Mouse (Mus musculus) intestine, embryonic 14.5 days (tissue): ENCODE data around the gene Zpbp2. TPM values are rescaled to one million over a fixed set of nuclear protein-coding genes. Genes with fewer than 3 reads are reported as not detected.
"Not testable (repeated sequence)": the region's sequence is repeated elsewhere in the genome, so short reads cannot be mapped to it uniquely, and the experiment has no call there.

Experiments
- ATAC-seq: fragments of 200-750 bp; cut with Nextera tagmentation; replicated peaks from 2 replicates; pipeline ENCODE4 v1.8.0; 2017; ENCODE audit warnings: low read depth, moderate number of reproducible peaks, moderate TSS enrichment, moderate library complexity; ENCODE audit not compliant: low FRiP score, low TSS enrichment
- DNase-seq: peaks from one replicate; pipeline ENCODE4 v3.0.0-alpha.2; 2018; ENCODE audit warnings: low spot score
- H3K27ac ChIP-seq: fragments of 300-500 bp; sonication (generic); 2 replicates; pipeline ENCODE4 v1.5.1; 2014; ENCODE audit warnings: low read depth, mild to moderate bottlenecking, control low read depth
- H3K27me3 ChIP-seq: fragments of 300-500 bp; sonication (generic); replicated peaks from 2 replicates; pipeline ENCODE4 v1.6.1; 2014; ENCODE audit warnings: low read length, control low read depth; ENCODE audit not compliant: control insufficient read depth, insufficient read depth
- H3K36me3 ChIP-seq: fragments of 300-500 bp; sonication (generic); 2 replicates; pipeline ENCODE4 v1.6.1; 2014; ENCODE audit warnings: low read length, control low read depth; ENCODE audit not compliant: control insufficient read depth, insufficient read depth
- H3K4me1 ChIP-seq: fragments of 300-500 bp; sonication (generic); replicated peaks from 2 replicates; pipeline ENCODE4 v1.6.1; 2014; ENCODE audit warnings: low read length, control low read depth, mixed read lengths; ENCODE audit not compliant: control insufficient read depth, insufficient read depth
- H3K4me2 ChIP-seq: fragments of 300-500 bp; sonication (generic); 2 replicates; pipeline ENCODE4 v1.6.1; 2014; ENCODE audit warnings: low read length
- H3K4me3 ChIP-seq: fragments of 300-500 bp; sonication (generic); 2 replicates; pipeline ENCODE4 v1.5.1; 2014; ENCODE audit warnings: low read depth, low read length, control low read depth, mixed read lengths
- H3K9ac ChIP-seq: fragments of 300-500 bp; sonication (generic); 2 replicates; pipeline ENCODE4 v1.6.1; 2014; ENCODE audit warnings: mild to moderate bottlenecking, low read length
- H3K9me3 ChIP-seq: fragments of 300-500 bp; sonication (generic); 2 replicates; pipeline ENCODE4 v1.6.1; 2016; ENCODE audit warnings: low read length, control low read depth; ENCODE audit not compliant: control insufficient read depth
- WGBS: fragments of 180-500 bp; shearing (Covaris S2); extraction: QIAGEN DNeasy Blood & Tissue Kit; methylation state at CpG from one replicate; pipeline ENCODE4 v1.1.7; 2014; 5-methylcytosine and 5-hydroxymethylcytosine counted together
- polyA plus RNA-seq: library from polyadenylated mRNA; unstranded; fragments of >200 nt; fragmentation: Nextera tagmentation; extraction: Ambion mirVana; gene quantifications from 2 replicates; pipeline ENCODE4 v1.2.1, GENCODE M21; 2014

Gene Zpbp2
- polyA plus RNA-seq, 1 experiment from 2014 or later = 0.57 TPM

- H3K27ac ChIP-seq = no peak overlapping the region
- peak overlapping the region; percentile 61 for H3K4me2 ChIP-seq
- peak; percentile 65 for ATAC-seq
- WGBS = 1% methylated on average over 20 of the region's 20 CpGs
- peak overlapping the region; percentile 33 for H3K4me3 ChIP-seq
- peak; percentile 86 for DNase-seq
- H3K36me3 ChIP-seq = no peaks in the 10 kb centered on the region
- H3K9ac ChIP-seq = no peak overlapping the region
- no peaks in the 10 kb centered on the region for H3K9me3 ChIP-seq
- peaks cover 4% of the 10 kb centered on the region for H3K4me1 ChIP-seq
- peaks cover 9% of the 10 kb centered on the region; the same call in 1 of the 2 replicates for H3K27me3 ChIP-seq
Observed at GRCm38 (mm10) chr11:98602090-98602690, 51.3 kb downstream of the Zpbp2 start.

GRCm38 (mm10) chr11:98603953-98604352 lies 53.1 kb downstream of the Zpbp2 start:
- WGBS = 82% methylated on average over 2 of the region's 2 CpGs
- Histone ChIP-seq H3K4me3 (no peak overlapping the region), H3K9me3 (no peaks in the 10 kb centered on the region), H3K27me3 (peaks cover 2% of the 10 kb centered on the region; the same call in 1 of the 2 replicates), H3K9ac (no peak overlapping the region), H3K4me1 (peaks cover 4% of the 10 kb centered on the region), H3K4me2 (no peak overlapping the region), H3K27ac (no peak overlapping the region), H3K36me3 (no peaks in the 10 kb centered on the region)
- DNase-seq (no peak), ATAC-seq (no peak)

- H3K9ac ChIP-seq, H3K4me1 ChIP-seq, DNase-seq, H3K36me3 ChIP-seq, H3K27me3 ChIP-seq, H3K9me3 ChIP-seq, H3K4me2 ChIP-seq, ATAC-seq, H3K4me3 ChIP-seq, H3K27ac ChIP-seq: not testable (repeated sequence)
- 59% methylated on average over 6 of the region's 6 CpGs for WGBS
Observed at GRCm38 (mm10) chr11:98604911-98605310, 54.0 kb downstream of the Zpbp2 start.

- 3% methylated on average over 3 of the region's 3 CpGs for WGBS
- H3K9ac ChIP-seq = no peak overlapping the region
- no peaks in the 10 kb centered on the region for H3K9me3 ChIP-seq
- H3K27me3 ChIP-seq = no peaks in the 10 kb centered on the region
- no peak for DNase-seq
- H3K36me3 ChIP-seq = no peaks in the 10 kb centered on the region
- no peak overlapping the region for H3K4me3 ChIP-seq
- no peak overlapping the region for H3K27ac ChIP-seq
- H3K4me2 ChIP-seq = no peak overlapping the region
- peaks cover 4% of the 10 kb centered on the region for H3K4me1 ChIP-seq
- ATAC-seq = no peak
Observed at GRCm38 (mm10) chr11:98606763-98607162, 55.9 kb downstream of the Zpbp2 start.

Other genes starting within 250 kb of the Zpbp2 start
- 0.05 and 0.07 TPM in 2 replicates for gene Neurod2, start 221.4 kb upstream of the Zpbp2 start, polyA plus RNA-seq
- gene Ppp1r1b, start 202.7 kb upstream of the Zpbp2 start, polyA plus RNA-seq = 21.4 and 22.6 TPM in 2 replicates
- 40.5 and 44.8 TPM in 2 replicates for gene Stard3, start 192.7 kb upstream of the Zpbp2 start, polyA plus RNA-seq
- not detected in 2 replicates for gene Tcap, start 167.3 kb upstream of the Zpbp2 start, polyA plus RNA-seq
- not detected in 2 replicates for gene Pnmt, start 164.6 kb upstream of the Zpbp2 start, polyA plus RNA-seq
- 13.4 and 14.1 TPM in 2 replicates for gene Pgap3, start 150.6 kb upstream of the Zpbp2 start, polyA plus RNA-seq
- gene Erbb2, start 138.6 kb upstream of the Zpbp2 start, polyA plus RNA-seq = 33.5 and 35.3 TPM in 2 replicates
- 109 and 123 TPM in 2 replicates for gene Mien1, start 112.1 kb upstream of the Zpbp2 start, polyA plus RNA-seq
- 74.1 and 74.6 TPM in 2 replicates for gene Grb7, start 104.7 kb upstream of the Zpbp2 start, polyA plus RNA-seq
- gene Ikzf3, start 5.1 kb upstream of the Zpbp2 start, polyA plus RNA-seq = 0.16 and 0.19 TPM in 2 replicates
- 7.2 and 8.5 TPM in 2 replicates for gene Ormdl3, start 36.3 kb downstream of the Zpbp2 start, polyA plus RNA-seq
- not detected in 2 replicates for gene Lrrc3c, start 47.2 kb downstream of the Zpbp2 start, polyA plus RNA-seq
- 1.2 and 1.3 TPM in 2 replicates for gene Gm12355, start 74.6 kb downstream of the Zpbp2 start, polyA plus RNA-seq
- not detected in 2 replicates for gene Gsdma3, start 75.3 kb downstream of the Zpbp2 start, polyA plus RNA-seq
- gene Gsdma2, start 95.7 kb downstream of the Zpbp2 start, polyA plus RNA-seq = not detected in 2 replicates
- not detected in 2 replicates for gene Gsdma, start 113.3 kb downstream of the Zpbp2 start, polyA plus RNA-seq
- 141 and 149 TPM in 2 replicates for gene Psmd3, start 131.5 kb downstream of the Zpbp2 start, polyA plus RNA-seq
- gene Csf3, start 150.2 kb downstream of the Zpbp2 start, polyA plus RNA-seq = not detected in 2 replicates
- gene Med24, start 178.3 kb downstream of the Zpbp2 start, polyA plus RNA-seq = 43.0 and 48.0 TPM in 2 replicates
- gene Thra, start 189.5 kb downstream of the Zpbp2 start, polyA plus RNA-seq = 60.7 and 63.8 TPM in 2 replicates
- gene Nr1d1, start 224.2 kb downstream of the Zpbp2 start, polyA plus RNA-seq = 2.5 and 2.8 TPM in 2 replicates
- gene Msl1, start 244.4 kb downstream of the Zpbp2 start, polyA plus RNA-seq = 17.5 and 19.1 TPM in 2 replicates